Mouse (Mus musculus) E14TG2a.4 (cell line): ENCODE data around the gene Ubxn10.

ENCODE experiments used
- H3K27me3 ChIP-seq: 2 replicates; pipeline ENCODE4 v1.6.1; 2014; ENCODE audit warnings: low read length, control low read depth; ENCODE audit not compliant: insufficient read depth
- H3K36me3 ChIP-seq: 2 replicates; pipeline ENCODE4 v1.6.1; 2014; ENCODE audit warnings: low read length, control low read depth; ENCODE audit not compliant: insufficient read depth
- H3K4me1 ChIP-seq: replicated peaks from 2 replicates; pipeline ENCODE4 v1.6.1; 2014; ENCODE audit warnings: low read depth, low read length, control low read depth
- H3K4me3 ChIP-seq: replicated peaks from 2 replicates; pipeline ENCODE4 v1.5.1; 2014; ENCODE audit warnings: mild to moderate bottlenecking, low read length
- H3K9me3 ChIP-seq: 2 replicates; pipeline ENCODE4 v1.6.1; 2014; ENCODE audit warnings: low read length, control low read depth
- CTCF ChIP-seq: conservative IDR thresholded peaks from 2 replicates; pipeline ENCODE4 v1.5.1; 2014; ENCODE audit warnings: low read length
- NANOG ChIP-seq: IDR thresholded peaks from 2 replicates; pipeline ENCODE4 v1.6.1; 2014; ENCODE audit warnings: borderline replicate concordance, low read length, mixed read lengths
- POU5F1 ChIP-seq: IDR thresholded peaks from 2 replicates; pipeline ENCODE4 v1.6.1; 2014; ENCODE audit warnings: low read length, borderline replicate concordance

Ubxn10 gene

GRCm38 (mm10) chr4:138711051-138711820, 25.7 kb downstream of the Ubxn10 start:
- TF ChIP-seq NANOG (no peak), POU5F1 (no peak), CTCF (no peak)
- no peak overlapping the region for H3K4me3 ChIP-seq
- no peaks in the 10 kb centered on the region for H3K36me3 ChIP-seq
- no peaks in the 10 kb centered on the region for H3K9me3 ChIP-seq
- no peaks in the 10 kb centered on the region for H3K27me3 ChIP-seq
- peaks cover 68% of the 10 kb centered on the region for H3K4me1 ChIP-seq

GRCm38 (mm10) chr4:138710633-138711032, 26.3 kb downstream of the Ubxn10 start:
- H3K4me3 ChIP-seq: no peak overlapping the region
- peaks cover 69% of the 10 kb centered on the region for H3K4me1 ChIP-seq
- H3K27me3 ChIP-seq: no peaks in the 10 kb centered on the region
- TF ChIP-seq CTCF (no peak), NANOG (no peak), POU5F1 (no peak)
- no peaks in the 10 kb centered on the region for H3K9me3 ChIP-seq
- H3K36me3 ChIP-seq: no peaks in the 10 kb centered on the region

GRCm38 (mm10) chr4:138709944-138710343, 27.0 kb downstream of the Ubxn10 start:
- no peak for TF ChIP-seq NANOG
- TF ChIP-seq POU5F1: no peak
- TF ChIP-seq CTCF: no peak
- Histone ChIP-seq H3K4me3 (no peak overlapping the region), H3K27me3 (no peaks in the 10 kb centered on the region), H3K4me1 (peaks cover 72% of the 10 kb centered on the region), H3K9me3 (no peaks in the 10 kb centered on the region), H3K36me3 (no peaks in the 10 kb centered on the region)

- Histone ChIP-seq H3K4me3 (no peak overlapping the region), H3K9me3 (no peaks in the 10 kb centered on the region), H3K36me3 (no peaks in the 10 kb centered on the region), H3K27me3 (no peaks in the 10 kb centered on the region), H3K4me1 (peaks cover 78% of the 10 kb centered on the region)
- no peak for TF ChIP-seq CTCF
- no peak for TF ChIP-seq NANOG
- TF ChIP-seq POU5F1: no peak
Observed at GRCm38 (mm10) chr4:138709246-138709645, 27.7 kb downstream of the Ubxn10 start.

- H3K9me3 ChIP-seq: no peaks in the 10 kb centered on the region
- H3K4me1 ChIP-seq: peaks cover 84% of the 10 kb centered on the region
- no peaks in the 10 kb centered on the region for H3K36me3 ChIP-seq
- no peaks in the 10 kb centered on the region for H3K27me3 ChIP-seq
- TF ChIP-seq NANOG (no peak), CTCF (peak; percentile 65)
- H3K4me3 ChIP-seq: peak overlapping the region; percentile 91
Observed at GRCm38 (mm10) chr4:138708636-138709035, 28.3 kb downstream of the Ubxn10 start.

GRCm38 (mm10) chr4:138706620-138707019, 30.3 kb downstream of the Ubxn10 start:
- H3K36me3 ChIP-seq: no peaks in the 10 kb centered on the region
- H3K4me1 ChIP-seq: peaks cover 88% of the 10 kb centered on the region
- H3K27me3 ChIP-seq: no peaks in the 10 kb centered on the region
- peak overlapping the region; percentile 91 for H3K4me3 ChIP-seq
- H3K9me3 ChIP-seq: no peaks in the 10 kb centered on the region
- no peak for TF ChIP-seq POU5F1
- no peak for TF ChIP-seq CTCF
- no peak for TF ChIP-seq NANOG

GRCm38 (mm10) chr4:138704169-138704568, 32.8 kb downstream of the Ubxn10 start:
- H3K4me1 ChIP-seq: peaks cover 90% of the 10 kb centered on the region
- H3K27me3 ChIP-seq: no peaks in the 10 kb centered on the region
- no peaks in the 10 kb centered on the region for H3K9me3 ChIP-seq
- H3K4me3 ChIP-seq: peak overlapping the region; percentile 17; the same call in 1 of the 2 replicates
- no peak for TF ChIP-seq NANOG
- TF ChIP-seq CTCF: 0 out of 2 replicates have a peak, but pooled peaks have one; percentile 11
- H3K36me3 ChIP-seq: no peaks in the 10 kb centered on the region

- H3K9me3 ChIP-seq: no peaks in the 10 kb centered on the region
- no peaks in the 10 kb centered on the region for H3K36me3 ChIP-seq
- no peaks in the 10 kb centered on the region for H3K27me3 ChIP-seq
- no peak for TF ChIP-seq NANOG
- no peak for TF ChIP-seq CTCF
- no peak for TF ChIP-seq POU5F1
- H3K4me3 ChIP-seq: peak overlapping the region; percentile 17; the same call in 1 of the 2 replicates
- peaks cover 84% of the 10 kb centered on the region for H3K4me1 ChIP-seq
Observed at GRCm38 (mm10) chr4:138703591-138703990, 33.4 kb downstream of the Ubxn10 start.

- no peaks in the 10 kb centered on the region for H3K27me3 ChIP-seq
- no peaks in the 10 kb centered on the region for H3K36me3 ChIP-seq
- H3K9me3 ChIP-seq: no peaks in the 10 kb centered on the region
- TF ChIP-seq CTCF (no peak), NANOG (no peak), POU5F1 (no peak)
- no peak overlapping the region for H3K4me3 ChIP-seq
- H3K4me1 ChIP-seq: peaks cover 78% of the 10 kb centered on the region
Observed at GRCm38 (mm10) chr4:138702528-138702927, 34.4 kb downstream of the Ubxn10 start.
